Mouse (Mus musculus) cerebellum, adult 2 months (tissue): ENCODE data around the gene Umad1. TPM values are rescaled to one million over a fixed set of nuclear protein-coding genes. Genes with fewer than 3 reads are reported as not detected.
A peak's percentile ranks its signal among the peaks of the same experiment; 100 is the strongest.

Experiments
- DNase-seq, 2 experiments: peaks; one replicate each; pipeline ENCODE4 v3.0.0; 2021
- H3K27ac ChIP-seq: fragments of 200-500 bp; 2 replicates; pipeline ENCODE4 v1.5.1; 2012; ENCODE audit warnings: low read length, control low read depth, inconsistent platforms; ENCODE audit not compliant: insufficient read depth
- H3K27me3 ChIP-seq: fragments of 200-500 bp; 2 replicates; pipeline ENCODE4 v1.6.1; 2012; ENCODE audit warnings: inconsistent platforms, mild to moderate bottlenecking, low read length, moderate library complexity; ENCODE audit not compliant: control insufficient read depth, insufficient read depth
- H3K4me1 ChIP-seq: fragments of 200-500 bp; 2 replicates; pipeline ENCODE4 v1.6.1; 2011; ENCODE audit warnings: low read length; ENCODE audit not compliant: control insufficient read depth, insufficient read depth
- H3K4me3 ChIP-seq: fragments of 200-500 bp; replicated peaks from 2 replicates; pipeline ENCODE3; 2011; ENCODE audit warnings: mild to moderate bottlenecking, low read depth, low read length, control low read depth; ENCODE audit not compliant: insufficient read depth
- CTCF ChIP-seq: fragments of 200-500 bp; IDR thresholded peaks from 2 replicates; pipeline ENCODE4 v1.5.1; 2011; ENCODE audit warnings: low read depth, mild to moderate bottlenecking, control low read depth, low read length, moderate library complexity, borderline replicate concordance; ENCODE audit not compliant: insufficient read depth
- POLR2A ChIP-seq: fragments of 200-500 bp; IDR thresholded peaks from 2 replicates; pipeline ENCODE4 v1.6.1; 2011; ENCODE audit warnings: low read length, control low read depth, borderline replicate concordance; ENCODE audit not compliant: insufficient read depth
- WGBS: fragments of 180-500 bp; shearing (Covaris S2); methylation state at CpG from one replicate; pipeline ENCODE4 v1.1.7; 2018; 5-methylcytosine and 5-hydroxymethylcytosine counted together
- polyA plus RNA-seq: library from polyadenylated mRNA; depleted of rRNA; stranded (reverse); fragments of >200 nt; gene quantifications from 2 replicates; pipeline ENCODE4 v1.2.3, GENCODE M21; 2012

The Umad1 gene
- polyA plus RNA-seq, 1 experiment: 30.8 TPM

DNA sequence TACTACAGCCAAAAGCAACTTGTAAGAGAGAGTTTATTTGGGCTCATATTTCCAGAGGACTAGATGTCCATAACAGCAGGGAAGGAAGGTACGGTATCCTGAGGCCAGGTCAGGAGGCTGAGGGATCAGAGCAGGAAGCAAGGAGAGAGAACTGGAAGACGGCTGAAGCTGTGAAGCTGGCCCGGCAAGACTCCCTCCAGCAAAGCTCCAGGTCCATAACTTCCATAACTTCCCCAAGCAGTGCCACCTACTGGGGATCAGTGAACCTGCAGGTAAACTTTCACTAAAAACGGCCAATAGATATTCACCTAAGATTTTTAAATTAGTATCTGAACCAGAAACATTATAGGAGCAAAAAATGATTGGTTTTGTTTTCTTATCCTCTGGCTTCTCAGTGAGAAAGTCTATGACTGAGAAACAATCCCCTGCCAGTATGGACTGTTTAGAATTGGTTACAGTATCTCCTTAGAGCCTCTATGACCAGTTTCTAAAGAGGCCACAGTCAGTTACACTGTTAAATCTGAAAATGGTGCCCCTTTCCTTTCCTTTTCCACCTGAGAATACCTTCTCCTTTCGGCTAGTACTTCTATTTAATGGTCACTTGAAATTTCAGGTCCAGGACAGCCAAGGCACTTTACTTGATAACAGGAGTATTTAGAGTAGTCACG, 15.4 kb downstream of the Umad1 start:
- peak; percentile 38 to 54 for DNase-seq
- Histone ChIP-seq H3K27ac (no peak overlapping the region), H3K4me1 (no peaks in the 10 kb centered on the region; the same call in 1 of the 2 replicates), H3K27me3 (no peaks in the 10 kb centered on the region), H3K4me3 (no peak overlapping the region)
- TF ChIP-seq CTCF (peak; percentile 53; the same call in 1 of the 2 replicates), POLR2A (no peak)
- 33% methylated on average over 6 of the region's 6 CpGs for WGBS

DNA sequence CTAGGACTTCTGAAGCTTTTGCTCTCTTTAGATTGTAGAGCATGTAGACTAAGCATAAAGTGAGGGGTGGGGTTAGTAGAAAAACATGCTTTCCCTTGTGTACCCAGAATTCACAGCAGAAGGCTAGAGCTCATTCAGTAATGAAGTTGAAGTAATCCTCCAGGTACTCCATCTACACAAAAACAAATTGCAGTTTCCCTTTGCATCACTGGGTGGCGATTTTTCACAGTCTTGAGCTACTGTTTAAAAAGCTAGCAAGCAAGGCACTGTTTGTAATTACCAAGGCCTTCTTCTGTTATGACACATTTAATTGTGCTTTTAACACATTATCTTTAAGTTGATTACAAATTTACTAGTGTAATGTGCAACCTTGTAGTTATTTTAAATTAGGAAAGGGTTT, 16.0 kb downstream of the Umad1 start:
- TF ChIP-seq POLR2A (no peak), CTCF (peak; percentile 33; the same call in 1 of the 2 replicates)
- H3K27ac ChIP-seq: no peak overlapping the region
- no peaks in the 10 kb centered on the region; the same call in 1 of the 2 replicates for H3K4me1 ChIP-seq
- WGBS: 10% methylated on average over 1 of the region's 1 CpGs
- no peaks in the 10 kb centered on the region for H3K27me3 ChIP-seq
- DNase-seq: peak; percentile 73 to 80
- H3K4me3 ChIP-seq: no peak overlapping the region

DNA sequence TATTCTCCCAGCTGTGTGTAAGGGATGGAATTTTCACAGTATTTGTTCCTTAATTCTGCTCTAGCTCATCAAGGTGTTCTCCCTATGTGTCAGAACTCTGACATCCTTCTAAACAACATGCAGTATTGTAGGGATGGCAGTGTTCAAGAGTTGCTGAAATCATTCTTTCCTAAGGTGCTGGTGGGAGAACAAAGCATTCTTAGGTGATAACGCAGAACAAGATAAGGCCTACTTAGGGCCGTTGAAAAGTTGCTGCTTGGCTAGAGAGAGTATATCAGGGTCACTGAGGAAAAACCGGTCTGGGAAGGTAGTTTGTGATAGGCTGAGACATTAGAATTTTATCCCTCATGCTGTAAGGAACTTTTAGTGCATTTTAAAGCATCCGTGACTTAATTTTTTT, 17.3 kb downstream of the Umad1 start:
- no peak for DNase-seq
- no peaks in the 10 kb centered on the region; the same call in 1 of the 2 replicates for H3K4me1 ChIP-seq
- TF ChIP-seq POLR2A (no peak), CTCF (no peak)
- H3K27ac ChIP-seq: no peak overlapping the region
- WGBS: 93% methylated on average over 4 of the region's 4 CpGs
- no peaks in the 10 kb centered on the region for H3K27me3 ChIP-seq
- no peak overlapping the region for H3K4me3 ChIP-seq

DNA sequence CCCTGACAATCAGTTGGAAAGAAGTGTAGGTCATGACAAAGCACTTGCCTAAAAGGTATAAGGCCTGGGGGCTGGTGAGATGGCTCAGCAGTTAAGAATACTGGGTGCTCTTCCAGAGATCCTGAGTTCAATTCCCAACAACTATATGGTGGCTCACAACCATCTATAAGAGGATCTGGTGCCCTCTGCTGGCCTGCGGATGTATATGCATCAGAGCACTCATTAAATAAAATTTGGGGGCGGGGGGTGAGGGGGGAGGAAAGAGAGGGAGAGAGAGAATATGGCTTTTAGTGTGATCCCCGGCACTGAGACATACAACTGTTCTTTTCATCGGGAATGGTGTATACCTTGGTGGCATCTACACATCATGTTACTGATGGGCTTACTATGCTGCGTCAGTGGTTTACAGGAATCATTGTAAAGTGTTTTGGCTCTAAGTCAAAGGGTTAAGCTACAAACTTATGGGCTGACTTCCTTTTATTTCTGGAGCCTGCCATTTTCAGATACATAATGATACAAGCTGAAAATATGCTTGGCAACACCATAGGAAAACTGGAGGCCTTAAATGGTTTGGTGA, 19.4 kb downstream of the Umad1 start:
- Histone ChIP-seq H3K27me3 (no peaks in the 10 kb centered on the region), H3K4me3 (no peak overlapping the region), H3K4me1 (no peaks in the 10 kb centered on the region; the same call in 1 of the 2 replicates), H3K27ac (no peak overlapping the region)
- WGBS: 81% methylated on average over 5 of the region's 5 CpGs
- TF ChIP-seq CTCF: peak; percentile 22; the same call in 1 of the 2 replicates
- no peak for TF ChIP-seq POLR2A
- no peak for DNase-seq

DNA sequence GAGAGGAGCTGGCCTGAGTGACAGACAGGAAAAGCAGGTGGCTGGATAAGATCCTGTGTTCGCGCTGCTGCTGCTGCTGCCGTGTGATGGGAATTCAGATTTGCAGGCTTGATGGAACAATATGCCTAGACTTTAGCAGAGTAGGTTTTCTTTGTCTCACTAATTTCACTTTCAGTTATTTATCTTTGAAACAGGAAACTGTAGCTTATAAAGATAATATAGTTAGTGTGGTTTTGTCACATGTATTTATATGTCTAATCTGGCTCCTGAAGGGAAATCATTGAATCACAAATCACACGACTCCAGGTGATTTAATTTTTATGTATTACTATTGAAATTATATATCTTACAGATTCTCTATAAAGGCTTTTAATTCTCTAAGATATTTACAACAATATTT, 24.2 kb downstream of the Umad1 start:
- no peak overlapping the region for H3K27ac ChIP-seq
- TF ChIP-seq POLR2A: no peak
- no peak for TF ChIP-seq CTCF
- no peak for DNase-seq
- H3K4me3 ChIP-seq: no peak overlapping the region
- H3K4me1 ChIP-seq: peaks cover 3% of the 10 kb centered on the region; the same call in 1 of the 2 replicates
- no peaks in the 10 kb centered on the region for H3K27me3 ChIP-seq
- WGBS: 84% methylated on average over 4 of the region's 4 CpGs

DNA sequence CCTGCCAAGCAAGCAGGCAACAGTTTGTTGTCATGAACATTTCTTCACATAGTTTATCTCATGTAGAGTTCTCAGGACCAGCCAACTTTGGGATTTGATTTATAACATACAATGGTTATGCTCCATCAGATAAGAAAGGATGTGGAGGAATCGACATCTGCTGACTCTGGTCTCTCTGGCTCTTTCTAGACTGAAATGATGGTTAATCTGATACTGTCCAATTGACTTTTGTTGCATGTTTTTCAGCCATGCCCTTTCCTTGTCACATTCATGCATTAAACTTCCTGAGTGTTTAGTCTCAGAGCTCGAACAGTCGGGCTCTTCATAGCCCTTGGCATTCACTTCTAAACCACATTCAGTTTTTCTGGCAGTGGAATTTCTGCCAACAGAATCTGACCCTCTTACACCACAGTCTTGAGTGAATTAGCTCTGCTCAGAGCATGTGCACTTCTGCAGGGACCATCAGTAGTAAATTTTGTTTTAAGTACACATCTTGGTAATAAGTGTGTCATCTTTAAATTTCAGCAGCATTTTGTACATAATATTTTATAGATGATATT, 26.4 kb downstream of the Umad1 start:
- H3K27ac ChIP-seq: no peak overlapping the region
- TF ChIP-seq CTCF: no peak
- TF ChIP-seq POLR2A: no peak
- 35% methylated on average over 3 of the region's 3 CpGs for WGBS
- no peak overlapping the region for H3K4me3 ChIP-seq
- peaks cover 3% of the 10 kb centered on the region; the same call in 1 of the 2 replicates for H3K4me1 ChIP-seq
- no peaks in the 10 kb centered on the region for H3K27me3 ChIP-seq
- no peak for DNase-seq

DNA sequence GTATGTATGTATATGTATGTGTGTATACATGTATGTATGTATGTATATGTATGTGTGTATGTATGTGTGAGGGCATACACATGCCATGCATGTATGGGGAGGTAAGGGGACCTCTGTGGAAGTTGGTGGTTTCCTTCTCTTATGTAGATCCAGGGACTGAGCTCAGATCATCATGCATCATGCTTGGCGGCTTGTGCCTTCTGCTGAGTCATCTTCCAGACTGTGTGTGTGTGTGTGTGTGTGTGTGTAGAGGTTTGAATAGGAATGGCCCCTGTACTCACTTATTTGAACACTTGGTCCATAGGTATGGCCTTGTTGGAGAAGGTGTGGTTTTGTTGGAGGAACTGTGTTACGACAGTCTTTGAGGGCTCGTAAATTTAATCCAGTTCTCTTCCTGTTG, 27.1 kb downstream of the Umad1 start:
- TF ChIP-seq CTCF (no peak), POLR2A (no peak)
- peaks cover 3% of the 10 kb centered on the region; the same call in 1 of the 2 replicates for H3K4me1 ChIP-seq
- no peak overlapping the region for H3K27ac ChIP-seq
- no peak overlapping the region for H3K4me3 ChIP-seq
- H3K27me3 ChIP-seq: no peaks in the 10 kb centered on the region
- 97% methylated on average over 3 of the region's 3 CpGs for WGBS
- DNase-seq: no peak

DNA sequence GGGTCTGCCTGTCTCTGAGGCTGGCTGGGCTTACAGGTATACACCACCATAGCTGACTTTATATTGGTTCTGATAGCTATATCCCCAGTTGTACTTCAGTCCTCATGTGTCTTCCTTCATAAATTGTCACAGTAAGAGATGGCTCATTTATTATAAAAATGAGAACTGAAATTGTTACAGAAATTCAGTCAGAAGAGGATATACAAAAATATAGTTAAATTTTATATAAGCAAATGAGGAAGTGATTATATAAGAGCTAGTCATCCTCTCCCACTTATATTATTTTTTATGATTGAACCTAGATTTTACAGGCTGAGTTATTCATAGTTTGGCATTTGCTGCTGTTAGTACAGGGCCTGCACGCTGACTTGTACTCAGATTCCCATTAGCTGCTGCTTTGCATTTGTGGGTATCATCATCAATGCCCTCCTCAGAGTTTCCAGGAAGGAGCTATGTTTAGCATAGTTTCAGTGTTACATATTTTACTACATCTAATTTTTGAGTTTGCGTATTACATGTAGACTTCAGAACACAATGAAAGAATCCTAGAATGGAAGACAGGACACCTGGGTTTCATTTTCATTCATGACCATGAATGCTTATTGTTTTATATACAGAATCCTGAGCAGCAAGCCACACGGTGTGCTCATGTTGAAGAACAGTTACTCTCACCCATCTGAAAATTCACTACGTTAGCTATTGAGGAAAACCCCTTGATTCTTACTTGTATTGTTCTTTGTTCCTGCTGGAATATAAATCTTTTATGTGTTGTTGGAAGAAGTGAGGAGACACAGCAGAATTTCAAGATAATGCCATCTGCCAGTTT, 29.9 kb downstream of the Umad1 start:
- no peak for DNase-seq
- WGBS: 79% methylated on average over 4 of the region's 4 CpGs
- TF ChIP-seq POLR2A: no peak
- no peak for TF ChIP-seq CTCF

More for the DNA sequence above, 29.9 kb downstream of the Umad1 start:
- H3K4me1 ChIP-seq: peaks cover 3% of the 10 kb centered on the region; the same call in 1 of the 2 replicates
- no peak overlapping the region for H3K4me3 ChIP-seq
- no peaks in the 10 kb centered on the region for H3K27me3 ChIP-seq
- H3K27ac ChIP-seq: no peak overlapping the region
